Mouse (Mus musculus): ENCODE results near the gene Eme2.

Gene Eme2

GRCm38 (mm10) chr17:24874405-24874745, 20.5 kb downstream of the Eme2 start:
- DNase-seq: no peak

GRCm38 (mm10) chr17:24873695-24874404, 21.0 kb downstream of the Eme2 start:
- DNase-seq: no peak

DNA sequence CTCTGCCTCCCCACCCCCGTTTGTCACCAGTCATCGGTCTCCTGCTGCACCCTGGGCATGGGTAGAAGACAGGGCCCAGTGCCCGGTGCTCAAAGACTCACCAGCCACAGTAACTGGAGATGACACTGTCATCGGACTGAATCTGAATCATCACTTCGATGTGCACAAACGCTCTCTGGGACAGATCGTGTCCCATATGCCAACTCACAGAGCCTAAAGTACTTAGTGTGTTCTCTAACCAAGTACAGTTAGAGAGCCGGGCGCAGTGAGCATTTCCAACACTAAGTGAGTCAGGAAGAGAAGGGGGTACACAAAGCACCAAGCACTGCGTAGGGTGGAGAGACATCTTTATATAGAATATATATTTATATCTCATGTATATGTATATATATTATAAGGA, 27.0 kb downstream of the Eme2 start:
- DNase-seq: peak in 1 of 2 experiments; percentile 3

GRCm38 (mm10) chr17:24865776-24866175, 29.1 kb downstream of the Eme2 start, which contains the start of gene Igfals:
Gene Igfals, plus strand, starts transcription at chr17:24865997.
- peak; percentile 85 to 90 for DNase-seq

- DNase-seq: no peak
Measured at GRCm38 (mm10) chr17:24861785-24862184, 33.1 kb downstream of the Eme2 start.

GRCm38 (mm10) chr17:24860076-24860475, 34.8 kb downstream of the Eme2 start:
- DNase-seq: no peak

- no peak for DNase-seq
Measured at GRCm38 (mm10) chr17:24858967-24859366, 35.9 kb downstream of the Eme2 start.

- no peak for DNase-seq
Measured at GRCm38 (mm10) chr17:24857831-24858470, 36.9 kb downstream of the Eme2 start.

DNA sequence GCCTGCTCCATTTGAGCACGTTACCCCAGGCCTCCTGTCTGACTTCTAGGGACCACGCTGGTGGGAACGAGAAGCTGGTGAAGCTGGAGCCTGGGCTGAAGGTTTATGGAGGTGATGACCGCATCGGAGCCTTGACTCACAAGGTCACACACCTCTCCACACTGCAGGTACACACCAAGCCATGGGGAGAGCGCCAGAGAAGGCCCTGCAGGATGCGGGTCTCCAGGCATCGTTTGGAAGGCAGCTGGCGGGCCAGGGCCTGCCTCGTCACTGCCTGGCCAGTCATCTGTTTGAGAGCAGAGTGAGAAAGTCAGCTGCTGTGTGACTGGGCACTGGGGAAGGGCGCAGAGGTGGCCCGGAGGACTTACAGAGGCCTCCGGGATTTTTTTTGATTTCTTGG, 38.3 kb downstream of the Eme2 start:
- no peak for DNase-seq

GRCm38 (mm10) chr17:24855838-24856464, 38.9 kb downstream of the Eme2 start:
- no peak for DNase-seq

GRCm38 (mm10) chr17:24851381-24852125, 43.3 kb downstream of the Eme2 start:
- DNase-seq: no peak

GRCm38 (mm10) chr17:24850773-24851127, 44.1 kb downstream of the Eme2 start:
- no peak for DNase-seq

DNA sequence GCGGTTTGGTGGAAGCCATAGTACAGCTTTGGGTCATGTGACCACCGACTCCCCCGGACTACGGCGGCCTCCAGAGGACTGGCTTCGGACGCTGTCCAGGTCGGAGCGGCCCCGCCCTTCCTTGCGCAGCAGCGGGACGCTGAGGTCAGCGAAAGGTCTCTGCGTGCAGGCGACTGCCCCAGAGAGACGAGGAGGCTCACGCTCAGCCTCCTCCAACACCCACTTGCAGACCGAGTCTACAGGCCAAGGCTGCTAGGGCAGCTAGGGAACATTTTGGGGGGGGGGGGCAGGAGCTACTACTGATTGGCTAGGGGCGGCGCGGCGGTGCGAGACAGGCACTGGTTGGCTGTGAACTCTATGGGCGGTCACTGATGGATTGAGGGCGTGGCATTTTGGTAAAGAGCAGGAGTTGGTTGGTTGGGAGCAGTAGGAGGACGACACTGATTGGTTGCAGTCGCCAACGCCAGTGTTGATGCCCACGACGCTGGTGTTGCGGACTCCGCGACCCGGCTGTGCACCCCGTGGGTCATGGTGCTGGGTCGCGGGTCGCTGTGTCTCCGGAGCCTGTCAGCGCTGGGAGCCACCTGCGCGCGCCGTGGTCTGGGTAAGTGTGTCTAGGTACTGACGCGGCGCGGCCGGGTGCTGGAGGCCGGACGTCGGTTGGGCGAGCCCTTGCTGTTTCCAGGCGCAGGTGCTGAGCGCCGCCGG, 44.7 kb downstream of the Eme2 start, which contains the start of gene Fahd1:
Gene Fahd1 (minus strand): TSS at position 300 of the 708 bp plus-strand sequence.
- peak; percentile 94 to 99 for DNase-seq

GRCm38 (mm10) chr17:24849733-24850064, 45.2 kb downstream of the Eme2 start:
- no peak for DNase-seq

GRCm38 (mm10) chr17:24848600-24849031, 46.3 kb downstream of the Eme2 start:
- DNase-seq: no peak

GRCm38 (mm10) chr17:24847386-24847785, 47.5 kb downstream of the Eme2 start:
- no peak for DNase-seq

- DNase-seq: no peak
Measured at GRCm38 (mm10) chr17:24844525-24844924, 50.4 kb downstream of the Eme2 start.

- no peak for DNase-seq
Measured at GRCm38 (mm10) chr17:24842631-24843030, 52.3 kb downstream of the Eme2 start.

DNA sequence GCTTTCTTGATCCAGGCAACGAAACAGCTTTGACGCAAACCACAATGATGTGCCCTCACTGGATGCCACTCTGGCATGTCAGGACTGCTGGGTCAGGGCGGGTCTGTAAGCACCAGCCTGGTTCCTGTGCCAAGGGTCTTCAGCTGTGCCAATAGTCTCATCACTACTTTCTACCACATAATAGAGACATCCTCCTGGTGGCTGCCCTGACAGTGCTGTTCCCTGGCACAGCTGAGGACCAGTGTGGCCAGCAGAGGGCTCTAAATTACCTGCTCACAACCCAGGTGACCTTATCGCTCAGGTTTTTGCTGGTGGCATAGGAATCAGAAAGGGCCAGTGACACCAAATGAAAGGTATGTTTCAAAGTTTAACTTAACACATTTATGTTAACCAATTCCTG, 53.8 kb downstream of the Eme2 start:
- peak; percentile 51 to 59 for DNase-seq

DNA sequence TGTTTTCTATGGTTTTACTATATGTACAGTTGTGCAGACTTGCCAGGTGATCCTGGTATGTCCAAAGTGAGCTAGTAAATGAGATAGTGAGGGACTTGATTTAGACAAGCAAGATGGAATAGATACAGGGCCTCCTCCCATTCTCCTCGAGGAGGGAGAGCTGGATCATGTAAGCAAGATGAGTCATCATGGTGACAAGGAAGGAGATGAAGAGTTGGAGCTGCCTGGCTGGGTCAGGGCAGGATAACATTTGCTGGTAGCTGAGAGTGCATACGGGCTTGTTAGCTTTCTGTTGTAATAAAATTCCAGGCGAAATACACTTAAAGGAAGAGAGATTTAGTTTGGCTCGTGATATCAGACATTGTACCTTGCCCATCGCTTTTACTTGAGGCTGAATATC, 54.5 kb downstream of the Eme2 start:
- DNase-seq: no peak

GRCm38 (mm10) chr17:24839842-24840241, 55.0 kb downstream of the Eme2 start, which contains the start of gene Hagh:
Gene Hagh, plus strand, starts transcription at chr17:24840143.
- DNase-seq: no peak

Measured in cerebellum, adult 18-20 months (tissue).